Mouse (Mus musculus): ENCODE results near the gene Reep3. TPM values are rescaled to one million over a fixed set of nuclear protein-coding genes. Genes with fewer than 3 reads are reported as not detected.

Gene Reep3
- polyA plus RNA-seq, 1 experiment from 2014 or later = 44.0 TPM

DNA sequence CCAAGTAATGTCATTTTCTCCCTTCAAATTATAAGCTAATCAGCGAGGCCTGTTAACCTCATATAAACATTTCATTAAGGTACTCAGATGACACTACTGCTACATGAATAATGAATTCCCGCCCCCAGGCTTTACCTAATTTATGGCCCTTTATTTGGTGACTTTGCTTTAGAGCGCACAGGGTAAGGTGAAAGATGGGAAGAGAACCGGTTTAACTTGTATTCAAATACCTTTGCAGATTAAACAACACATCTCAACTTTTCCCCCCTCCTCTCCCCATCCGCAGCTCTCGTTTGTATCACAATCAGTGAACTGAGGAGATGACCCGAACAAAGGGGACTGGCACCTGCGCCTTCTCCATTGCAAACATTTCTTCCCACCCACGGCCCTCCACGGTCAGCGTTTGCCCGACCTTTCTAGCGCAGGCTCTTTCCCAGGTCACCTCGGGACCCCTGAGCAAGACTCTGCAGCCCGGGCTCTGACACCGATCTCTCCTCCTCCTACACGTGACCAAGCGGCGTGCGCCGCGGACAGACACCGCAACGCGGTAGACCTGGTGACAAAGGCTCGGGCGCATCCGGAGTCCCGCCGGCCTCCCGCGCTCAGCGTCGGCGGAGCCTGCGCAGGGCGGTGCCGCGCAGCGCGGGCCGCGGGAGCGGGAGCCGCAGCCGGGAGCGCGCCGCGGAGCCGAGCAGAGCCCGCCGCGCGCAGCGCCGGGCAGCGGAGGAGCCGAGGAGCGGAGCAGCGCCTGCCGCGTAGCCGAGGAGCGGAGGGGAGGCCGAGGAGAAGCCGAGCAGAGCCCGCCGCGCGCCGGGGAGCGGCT is 736 bp downstream of the Reep3 start, which contains the start of gene Jmjd1c:
Jmjd1c (plus strand) TSS at position 328 of the 823 bp plus-strand sequence.
- H3K4me2 ChIP-seq (ENCODE audit: low read depth, low read length) = peak within 1 kb of the TSS; percentile 78

DNA sequence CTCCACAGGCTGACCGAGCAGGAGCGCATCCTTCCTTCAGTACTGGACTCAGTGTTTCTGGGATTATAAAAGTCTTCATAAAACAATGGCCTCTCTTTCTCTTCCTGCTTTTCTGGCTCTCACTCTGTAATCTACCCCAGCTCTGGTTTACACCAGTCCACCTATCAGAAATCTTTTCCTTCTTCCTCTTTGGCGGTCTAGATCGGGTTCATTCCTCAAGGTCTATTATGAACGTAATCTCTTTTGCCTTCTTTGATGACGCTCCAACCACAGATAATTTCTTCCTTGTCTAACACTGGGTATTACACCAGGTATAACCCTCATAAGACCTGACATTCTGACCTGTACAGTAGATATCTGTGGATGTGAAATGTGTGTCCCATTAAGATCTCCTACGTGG is 1.8 kb downstream of the Reep3 start:
- no peaks in the 10 kb centered on the region for H3K36me3 ChIP-seq (ENCODE audit: control insufficient read depth, insufficient read depth, low read length)
- H3K27ac ChIP-seq (ENCODE audit: low read length) = peak overlapping the region; percentile 25
- no peak for ATAC-seq (ENCODE audit: insufficient read depth, low FRiP score)
- H3K9ac ChIP-seq (ENCODE audit: low read length) = no peak overlapping the region
- H3K27me3 ChIP-seq (ENCODE audit: control insufficient read depth, insufficient read depth, low read length) = no peaks in the 10 kb centered on the region
- no peak overlapping the region for H3K4me3 ChIP-seq (replicated peaks; ENCODE audit: low read length)
- peaks cover 29% of the 10 kb centered on the region for H3K4me1 ChIP-seq (ENCODE audit: control insufficient read depth, insufficient read depth, low read length)
- H3K4me2 ChIP-seq (ENCODE audit: low read depth, low read length) = peak overlapping the region; percentile 78
- no peaks in the 10 kb centered on the region for H3K9me3 ChIP-seq (replicated peaks; ENCODE audit: control insufficient read depth, low read length)
- 68% methylated on average over 7 of the region's 7 CpGs for WGBS

More for the DNA sequence above, 736 bp downstream of the Reep3 start, which contains the start of gene Jmjd1c:
- ATAC-seq (ENCODE audit: insufficient read depth, low FRiP score) = peak; percentile 86
- Histone ChIP-seq H3K4me1 (ENCODE audit: control insufficient read depth, insufficient read depth, low read length) (peaks cover 34% of the 10 kb centered on the region), H3K36me3 (ENCODE audit: control insufficient read depth, insufficient read depth, low read length) (no peaks in the 10 kb centered on the region), H3K27me3 (ENCODE audit: control insufficient read depth, insufficient read depth, low read length) (no peaks in the 10 kb centered on the region), H3K9me3 (replicated peaks; ENCODE audit: control insufficient read depth, low read length) (no peaks in the 10 kb centered on the region), H3K9ac (ENCODE audit: low read length) (peak within 1 kb of the TSS; percentile 100), H3K27ac (ENCODE audit: low read length) (peak within 1 kb of the TSS; percentile 100), H3K4me3 (replicated peaks; ENCODE audit: low read length) (peak within 1 kb of the TSS; percentile 93)
- 1% methylated on average over 71 of the region's 73 CpGs for WGBS

DNA sequence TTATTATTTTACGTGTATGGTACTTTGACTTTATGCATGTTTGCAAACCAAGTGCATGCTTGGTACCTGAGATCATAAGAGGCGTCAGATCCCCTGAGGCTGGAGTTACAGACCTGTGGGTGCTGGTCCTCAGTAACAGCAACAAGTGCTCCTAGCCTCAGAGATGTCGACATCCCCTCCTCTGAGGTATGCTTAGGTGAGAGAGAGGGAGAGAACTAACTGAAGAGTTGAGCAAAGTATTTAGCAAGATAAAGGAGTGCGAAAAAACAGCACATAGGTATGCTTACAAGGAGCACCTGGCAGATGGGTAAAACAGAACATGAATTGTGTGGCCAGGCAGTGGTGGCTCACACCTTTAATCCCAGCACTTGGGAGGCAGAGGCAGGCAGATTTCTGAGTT is 6.1 kb downstream of the Reep3 start:
- no peaks in the 10 kb centered on the region for H3K27me3 ChIP-seq (ENCODE audit: control insufficient read depth, insufficient read depth, low read length)
- H3K36me3 ChIP-seq (ENCODE audit: control insufficient read depth, insufficient read depth, low read length) = no peaks in the 10 kb centered on the region
- H3K9me3 ChIP-seq (replicated peaks; ENCODE audit: control insufficient read depth, low read length) = no peaks in the 10 kb centered on the region
- no peak overlapping the region for H3K27ac ChIP-seq (ENCODE audit: low read length)
- H3K4me2 ChIP-seq (ENCODE audit: low read depth, low read length) = no peak overlapping the region
- ATAC-seq (ENCODE audit: insufficient read depth, low FRiP score) = no peak
- no peak overlapping the region for H3K4me3 ChIP-seq (replicated peaks; ENCODE audit: low read length)
- H3K4me1 ChIP-seq (ENCODE audit: control insufficient read depth, insufficient read depth, low read length) = peaks cover 19% of the 10 kb centered on the region
- WGBS = 89% methylated on average over 4 of the region's 4 CpGs
- H3K9ac ChIP-seq (ENCODE audit: low read length) = no peak overlapping the region

DNA sequence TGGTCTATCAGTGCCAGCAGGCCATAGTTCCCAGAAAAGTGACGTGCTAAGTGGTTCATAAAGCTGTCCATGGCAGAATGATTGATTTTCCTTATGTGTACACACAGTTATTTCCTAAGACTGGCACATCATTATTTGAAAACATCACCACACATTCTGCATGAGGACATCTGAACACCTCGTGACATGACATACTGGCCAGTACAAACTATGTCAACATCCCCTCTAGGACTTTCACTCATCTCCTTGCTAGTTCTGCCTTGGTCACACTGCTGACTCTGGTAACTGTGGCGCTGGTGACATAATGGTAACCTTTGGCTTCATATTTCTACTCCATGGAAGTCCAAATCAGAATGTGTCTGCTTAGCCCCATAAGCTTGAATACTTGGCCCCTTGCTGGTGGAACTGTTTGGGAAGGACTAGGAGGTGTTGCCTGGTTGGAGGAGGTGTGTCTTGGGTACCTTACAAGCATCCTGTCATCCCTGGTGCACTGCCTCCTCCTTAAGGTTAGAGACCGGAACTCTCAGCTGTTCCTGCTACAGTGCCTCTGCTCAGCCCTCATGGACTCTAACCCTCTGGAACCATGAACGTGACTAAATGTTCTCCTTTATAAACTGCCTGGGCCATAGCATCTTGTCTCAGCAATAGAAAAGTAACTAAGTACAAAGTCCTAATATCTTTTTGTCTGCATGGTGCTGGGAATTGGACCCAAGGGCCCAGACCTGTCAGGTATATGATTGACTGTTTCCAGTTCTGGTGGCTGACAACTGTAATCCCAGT is 9.1 kb downstream of the Reep3 start:
- no peaks in the 10 kb centered on the region for H3K27me3 ChIP-seq (ENCODE audit: control insufficient read depth, insufficient read depth, low read length)
- H3K36me3 ChIP-seq (ENCODE audit: control insufficient read depth, insufficient read depth, low read length) = no peaks in the 10 kb centered on the region
- no peak overlapping the region for H3K4me3 ChIP-seq (replicated peaks; ENCODE audit: low read length)
- WGBS = 90% methylated on average over 5 of the region's 5 CpGs
- H3K9me3 ChIP-seq (replicated peaks; ENCODE audit: control insufficient read depth, low read length) = no peaks in the 10 kb centered on the region
- H3K4me2 ChIP-seq (ENCODE audit: low read depth, low read length) = no peak overlapping the region
- no peak overlapping the region for H3K9ac ChIP-seq (ENCODE audit: low read length)
- no peak for ATAC-seq (ENCODE audit: insufficient read depth, low FRiP score)
- peaks cover 9% of the 10 kb centered on the region for H3K4me1 ChIP-seq (ENCODE audit: control insufficient read depth, insufficient read depth, low read length)
- no peak overlapping the region for H3K27ac ChIP-seq (ENCODE audit: low read length)

DNA sequence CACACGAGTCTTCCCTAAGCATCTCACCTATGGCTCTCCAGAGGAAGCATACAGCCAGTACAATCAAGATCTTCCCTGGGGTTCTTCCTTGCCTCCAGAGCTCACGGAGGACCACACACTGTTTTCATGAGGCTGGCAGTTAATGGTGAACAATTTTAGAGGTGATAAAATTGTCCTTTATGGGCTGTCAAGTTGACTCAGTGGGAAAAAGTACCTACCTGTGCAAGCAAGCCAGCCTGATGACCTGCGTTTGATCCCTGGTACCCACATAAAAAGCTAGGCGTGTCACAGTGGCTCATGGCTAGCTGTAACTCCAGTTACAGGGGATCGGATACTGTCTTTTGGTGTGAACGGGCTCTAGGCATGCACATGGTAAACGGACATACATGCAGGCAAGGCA is 10.8 kb downstream of the Reep3 start:
- Histone ChIP-seq H3K27ac (ENCODE audit: low read length) (no peak overlapping the region), H3K36me3 (ENCODE audit: control insufficient read depth, insufficient read depth, low read length) (no peaks in the 10 kb centered on the region), H3K27me3 (ENCODE audit: control insufficient read depth, insufficient read depth, low read length) (no peaks in the 10 kb centered on the region), H3K9ac (ENCODE audit: low read length) (no peak overlapping the region), H3K9me3 (replicated peaks; ENCODE audit: control insufficient read depth, low read length) (no peaks in the 10 kb centered on the region), H3K4me1 (ENCODE audit: control insufficient read depth, insufficient read depth, low read length) (peaks cover 14% of the 10 kb centered on the region), H3K4me3 (replicated peaks; ENCODE audit: low read length) (no peak overlapping the region), H3K4me2 (ENCODE audit: low read depth, low read length) (no peak overlapping the region)
- no peak for ATAC-seq (ENCODE audit: insufficient read depth, low FRiP score)
- 78% methylated on average over 7 of the region's 7 CpGs for WGBS

DNA sequence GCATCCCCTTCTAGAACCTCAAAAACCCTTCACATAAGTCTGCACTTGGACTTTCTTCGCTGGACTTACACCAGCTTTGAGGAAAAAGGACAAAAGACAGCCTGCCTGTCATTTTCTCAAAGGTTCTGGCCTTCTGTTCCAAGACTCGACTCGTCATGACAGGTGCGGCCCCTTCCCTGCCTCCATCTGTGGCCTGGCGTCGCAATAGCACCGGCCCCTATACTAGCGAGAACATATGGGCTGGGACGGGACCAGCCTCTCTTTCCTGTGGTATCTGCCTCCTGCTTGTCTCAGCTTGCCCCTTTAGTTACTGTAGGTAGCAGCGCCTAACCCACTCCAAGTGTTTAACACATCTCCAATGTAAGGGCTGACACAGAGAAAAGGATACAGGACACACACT is 11.6 kb downstream of the Reep3 start:
- H3K36me3 ChIP-seq (ENCODE audit: control insufficient read depth, insufficient read depth, low read length) = no peaks in the 10 kb centered on the region
- H3K27ac ChIP-seq (ENCODE audit: low read length) = no peak overlapping the region
- ATAC-seq (ENCODE audit: insufficient read depth, low FRiP score) = no peak
- no peaks in the 10 kb centered on the region for H3K9me3 ChIP-seq (replicated peaks; ENCODE audit: control insufficient read depth, low read length)
- H3K9ac ChIP-seq (ENCODE audit: low read length) = no peak overlapping the region
- H3K27me3 ChIP-seq (ENCODE audit: control insufficient read depth, insufficient read depth, low read length) = no peaks in the 10 kb centered on the region
- 75% methylated on average over 10 of the region's 10 CpGs for WGBS
- no peak overlapping the region for H3K4me2 ChIP-seq (ENCODE audit: low read depth, low read length)
- H3K4me1 ChIP-seq (ENCODE audit: control insufficient read depth, insufficient read depth, low read length) = peaks cover 14% of the 10 kb centered on the region
- no peak overlapping the region for H3K4me3 ChIP-seq (replicated peaks; ENCODE audit: low read length)

DNA sequence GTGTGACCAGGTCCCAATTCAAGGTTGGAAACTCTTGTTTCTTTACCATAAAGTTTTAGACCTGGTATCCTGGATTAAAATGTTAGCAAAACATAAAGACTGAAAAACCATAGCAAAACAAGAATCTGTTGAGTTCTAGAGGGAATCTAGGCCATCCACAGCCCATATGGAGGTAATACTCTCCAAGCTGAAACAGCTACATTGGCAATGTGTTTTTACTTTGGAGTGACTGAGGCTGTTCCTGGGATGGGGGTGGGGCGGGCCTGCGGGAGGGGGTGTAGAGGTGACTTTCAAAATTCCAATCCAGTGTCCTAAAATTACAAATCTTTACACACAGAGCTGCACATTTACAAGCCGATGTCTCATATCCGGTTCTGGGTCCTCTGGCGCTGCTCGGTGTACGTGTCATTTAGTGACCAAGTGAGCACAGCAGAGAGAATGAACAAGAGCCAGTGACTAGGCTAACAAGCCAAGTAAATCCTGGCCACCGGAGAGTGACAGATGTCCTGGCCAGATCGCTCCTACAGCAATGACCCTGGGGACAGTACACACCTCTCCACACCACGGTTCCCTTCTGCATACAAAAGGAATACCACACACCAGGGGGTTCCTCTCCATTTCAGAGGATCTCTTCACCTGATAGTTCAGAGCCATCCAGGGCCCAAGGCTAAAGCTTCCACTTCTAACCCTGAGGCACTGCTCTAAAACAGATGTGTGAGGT is 13.1 kb downstream of the Reep3 start:
- Histone ChIP-seq H3K9ac (ENCODE audit: low read length) (no peak overlapping the region), H3K27me3 (ENCODE audit: control insufficient read depth, insufficient read depth, low read length) (no peaks in the 10 kb centered on the region), H3K36me3 (ENCODE audit: control insufficient read depth, insufficient read depth, low read length) (no peaks in the 10 kb centered on the region), H3K27ac (ENCODE audit: low read length) (no peak overlapping the region), H3K4me3 (replicated peaks; ENCODE audit: low read length) (no peak overlapping the region), H3K4me1 (ENCODE audit: control insufficient read depth, insufficient read depth, low read length) (peaks cover 14% of the 10 kb centered on the region), H3K9me3 (replicated peaks; ENCODE audit: control insufficient read depth, low read length) (no peaks in the 10 kb centered on the region), H3K4me2 (ENCODE audit: low read depth, low read length) (no peak overlapping the region)
- 78% methylated on average over 10 of the region's 10 CpGs for WGBS
- ATAC-seq (ENCODE audit: insufficient read depth, low FRiP score) = no peak

DNA sequence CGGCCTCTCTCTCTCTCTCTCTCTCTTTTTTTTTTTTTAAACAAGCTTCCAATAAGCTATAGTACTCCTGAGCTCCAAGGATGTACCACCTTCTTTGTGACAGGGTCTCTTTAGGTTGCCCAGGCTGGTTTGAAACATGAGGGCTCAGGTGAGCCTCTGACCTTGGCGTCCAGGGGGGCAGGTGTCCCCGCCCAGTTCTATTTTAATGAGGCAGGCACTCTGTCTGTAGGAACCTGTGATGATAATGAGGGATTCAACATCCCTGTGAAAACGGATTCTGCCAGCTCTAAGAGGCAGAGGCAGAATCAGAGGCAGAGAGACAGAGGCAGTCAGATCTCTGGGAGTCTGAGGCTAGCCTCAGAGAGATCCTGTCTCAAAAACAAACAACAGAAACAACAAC is 14.2 kb downstream of the Reep3 start:
- no peak for ATAC-seq (ENCODE audit: insufficient read depth, low FRiP score)
- peaks cover 14% of the 10 kb centered on the region for H3K4me1 ChIP-seq (ENCODE audit: control insufficient read depth, insufficient read depth, low read length)
- no peaks in the 10 kb centered on the region for H3K9me3 ChIP-seq (replicated peaks; ENCODE audit: control insufficient read depth, low read length)
- 82% methylated on average over 4 of the region's 4 CpGs for WGBS
- H3K36me3 ChIP-seq (ENCODE audit: control insufficient read depth, insufficient read depth, low read length) = no peaks in the 10 kb centered on the region
- no peak overlapping the region for H3K4me2 ChIP-seq (ENCODE audit: low read depth, low read length)
- H3K27ac ChIP-seq (ENCODE audit: low read length) = no peak overlapping the region
- H3K4me3 ChIP-seq (replicated peaks; ENCODE audit: low read length) = no peak overlapping the region
- no peak overlapping the region for H3K9ac ChIP-seq (ENCODE audit: low read length)
- no peaks in the 10 kb centered on the region for H3K27me3 ChIP-seq (ENCODE audit: control insufficient read depth, insufficient read depth, low read length)
